Mouse (Mus musculus) limb, embryonic 15.5 days (tissue): ENCODE measurements around the gene Pno1. TPM values are rescaled to one million over a fixed set of nuclear protein-coding genes. Genes with fewer than 3 reads are reported as not detected.

ENCODE experiments used
- ATAC-seq: fragments of 200-750 bp; cut with Nextera tagmentation; 2 replicates; pipeline ENCODE4 v1.8.0; 2017; ENCODE audit warnings: low read depth, moderate TSS enrichment; ENCODE audit not compliant: insufficient number of reproducible peaks, low FRiP score, low TSS enrichment
- H3K27ac ChIP-seq: fragments of 300-500 bp; sonication (generic); 2 replicates; pipeline ENCODE4 v1.5.1; 2015; ENCODE audit warnings: moderate library complexity, mild to moderate bottlenecking, inconsistent platforms
- H3K27me3 ChIP-seq: fragments of 300-500 bp; sonication (generic); 2 replicates; pipeline ENCODE4 v1.6.1; 2015; ENCODE audit warnings: inconsistent platforms
- H3K36me3 ChIP-seq: fragments of 300-500 bp; sonication (generic); 2 replicates; pipeline ENCODE4 v1.6.1; 2015; ENCODE audit warnings: inconsistent platforms
- H3K4me1 ChIP-seq: fragments of 300-500 bp; sonication (generic); 2 replicates; pipeline ENCODE4 v1.6.1; 2015; ENCODE audit warnings: inconsistent platforms
- H3K4me2 ChIP-seq: fragments of 300-500 bp; sonication (generic); 2 replicates; pipeline ENCODE4 v1.6.1; 2015; ENCODE audit warnings: mild to moderate bottlenecking, inconsistent platforms
- H3K4me3 ChIP-seq: fragments of 300-500 bp; sonication (generic); 2 replicates; pipeline ENCODE4 v1.5.1; 2015; ENCODE audit warnings: mild to moderate bottlenecking, inconsistent platforms
- H3K9ac ChIP-seq: fragments of 300-500 bp; sonication (generic); 2 replicates; pipeline ENCODE4 v1.6.1; 2015; ENCODE audit warnings: inconsistent platforms
- H3K9me3 ChIP-seq: fragments of 300-500 bp; sonication (generic); 2 replicates; pipeline ENCODE4 v1.6.1; 2016; ENCODE audit warnings: inconsistent platforms
- WGBS: fragments of 180-500 bp; shearing (Covaris S2); methylation state at CpG from one replicate; pipeline ENCODE4 v1.1.7; 2015; 5-methylcytosine and 5-hydroxymethylcytosine counted together
- polyA plus RNA-seq: library from polyadenylated mRNA; unstranded; fragments of >200 nt; fragmentation: Nextera tagmentation; extraction: Ambion mirVana; gene quantifications from 2 replicates; pipeline ENCODE4 v1.2.1, GENCODE M21; 2015

Pno1 gene
- polyA plus RNA-seq, 1 experiment from 2014 or later: 62.3 TPM

DNA sequence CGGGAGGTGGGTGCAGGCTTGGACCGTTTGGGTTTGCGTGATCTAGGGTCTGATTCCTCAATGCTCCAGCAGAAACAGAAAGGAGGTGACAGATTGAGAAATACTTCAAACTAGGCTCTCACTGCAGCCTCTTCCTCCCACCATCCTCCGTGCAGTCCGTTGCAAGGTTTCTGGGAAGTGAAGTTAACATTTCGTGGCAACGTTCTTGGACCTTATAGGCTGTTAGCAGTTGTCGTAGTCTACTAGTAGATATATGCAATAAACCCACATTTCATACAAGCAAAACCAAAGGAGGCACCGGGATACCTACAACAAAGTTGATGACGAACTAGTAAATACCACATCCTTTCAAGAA is 750 bp upstream of the Pno1 start:
- peak overlapping the region; percentile 65 for H3K4me3 ChIP-seq

DNA sequence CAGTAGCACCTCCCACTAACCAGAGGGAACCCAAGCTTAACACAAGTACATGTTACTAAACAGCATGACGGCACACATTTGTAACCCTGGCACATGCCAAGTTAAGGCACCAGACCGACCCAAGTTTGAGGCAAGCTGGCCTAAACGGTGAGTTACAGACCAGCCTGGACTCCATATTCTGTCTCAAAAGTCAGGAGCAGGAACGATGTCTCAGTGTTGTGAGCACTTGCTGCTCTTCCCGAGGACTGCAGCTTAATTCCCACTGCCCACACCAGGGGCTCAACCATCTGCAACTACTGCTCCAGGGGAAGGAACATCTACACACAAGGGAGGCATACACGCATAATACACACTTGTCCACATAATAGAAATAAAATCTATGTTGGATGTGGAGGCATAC is 8.9 kb downstream of the Pno1 start:
- Histone ChIP-seq H3K27me3 (no peaks in the 10 kb centered on the region), H3K27ac (no peak overlapping the region), H3K9me3 (no peaks in the 10 kb centered on the region), H3K4me3 (no peak overlapping the region), H3K9ac (no peak overlapping the region), H3K36me3 (peaks cover 42% of the 10 kb centered on the region), H3K4me2 (no peak overlapping the region), H3K4me1 (no peaks in the 10 kb centered on the region)
- 87% methylated on average over 6 of the region's 6 CpGs for WGBS
- no peak for ATAC-seq

More for the DNA sequence above, 750 bp upstream of the Pno1 start:
- no peaks in the 10 kb centered on the region for H3K27me3 ChIP-seq
- H3K36me3 ChIP-seq: peaks cover 20% of the 10 kb centered on the region
- H3K4me1 ChIP-seq: peaks cover 14% of the 10 kb centered on the region
- WGBS: 1% methylated on average over 10 of the region's 10 CpGs
- peak; percentile 32; the same call in 1 of the 2 replicates for ATAC-seq
- H3K9ac ChIP-seq: peak overlapping the region; percentile 71
- peak overlapping the region; percentile 59 for H3K4me2 ChIP-seq
- peak overlapping the region; percentile 90 for H3K27ac ChIP-seq
- H3K9me3 ChIP-seq: no peaks in the 10 kb centered on the region

DNA sequence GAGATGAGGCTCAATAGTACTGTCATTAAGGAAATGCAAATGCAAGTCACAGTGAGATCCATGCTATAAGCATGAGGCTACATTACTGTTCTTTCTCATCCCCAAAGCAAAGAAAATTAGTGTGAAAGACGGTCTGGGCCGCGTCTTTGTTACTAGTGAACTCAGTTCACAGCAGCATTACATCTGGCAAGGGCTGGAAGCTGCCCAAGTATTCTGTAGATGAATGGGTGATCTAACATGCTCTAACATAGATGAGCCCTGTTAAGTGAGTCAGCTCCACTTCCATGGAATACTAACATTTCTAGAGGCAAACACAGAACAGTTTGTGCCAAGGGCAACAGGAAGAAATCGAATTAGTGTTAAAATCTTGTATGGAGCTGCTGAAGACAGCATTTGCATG is 10.4 kb downstream of the Pno1 start:
- no peak for ATAC-seq
- Histone ChIP-seq H3K27me3 (no peaks in the 10 kb centered on the region), H3K4me1 (no peaks in the 10 kb centered on the region), H3K9ac (no peak overlapping the region), H3K4me2 (no peak overlapping the region), H3K9me3 (no peaks in the 10 kb centered on the region), H3K27ac (no peak overlapping the region), H3K4me3 (no peak overlapping the region), H3K36me3 (peaks cover 53% of the 10 kb centered on the region)
- WGBS: 85% methylated on average over 4 of the region's 4 CpGs

DNA sequence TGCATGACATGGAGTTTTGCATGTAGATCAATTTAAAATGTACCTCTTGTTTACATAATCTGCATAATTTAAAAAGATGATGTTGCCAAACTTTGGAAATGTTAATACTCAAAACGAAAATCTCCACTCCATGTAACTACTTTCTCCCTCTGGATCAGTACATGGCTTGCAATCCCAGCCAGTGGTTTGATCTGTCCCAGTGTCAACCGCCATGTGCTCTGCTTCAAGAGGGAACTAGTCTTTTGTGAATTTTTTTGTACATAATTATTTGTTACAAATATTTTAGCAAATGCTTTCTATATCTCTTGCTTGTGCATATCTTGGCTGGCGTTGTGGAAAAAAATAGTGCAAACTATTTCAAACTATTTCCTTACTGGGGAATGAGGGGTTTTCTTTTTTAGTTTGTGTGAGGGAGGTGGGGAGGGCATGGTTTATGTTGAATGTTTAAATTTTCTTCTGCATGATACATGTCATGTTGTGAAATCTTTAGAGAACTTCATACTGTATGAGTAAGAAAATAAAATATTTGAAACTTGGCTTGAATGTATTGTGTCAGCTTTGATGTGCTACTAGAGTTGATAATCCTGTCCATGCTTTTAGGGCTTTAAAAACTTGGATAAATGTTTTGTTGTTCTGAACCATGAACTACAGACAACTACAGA is 11.4 kb downstream of the Pno1 start:
- Histone ChIP-seq H3K9me3 (no peaks in the 10 kb centered on the region), H3K4me2 (no peak overlapping the region), H3K4me1 (no peaks in the 10 kb centered on the region), H3K27ac (no peak overlapping the region), H3K4me3 (no peak overlapping the region), H3K27me3 (no peaks in the 10 kb centered on the region), H3K9ac (no peak overlapping the region), H3K36me3 (peaks cover 62% of the 10 kb centered on the region)
- WGBS: 94% methylated on average over 3 of the region's 3 CpGs
- no peak for ATAC-seq

DNA sequence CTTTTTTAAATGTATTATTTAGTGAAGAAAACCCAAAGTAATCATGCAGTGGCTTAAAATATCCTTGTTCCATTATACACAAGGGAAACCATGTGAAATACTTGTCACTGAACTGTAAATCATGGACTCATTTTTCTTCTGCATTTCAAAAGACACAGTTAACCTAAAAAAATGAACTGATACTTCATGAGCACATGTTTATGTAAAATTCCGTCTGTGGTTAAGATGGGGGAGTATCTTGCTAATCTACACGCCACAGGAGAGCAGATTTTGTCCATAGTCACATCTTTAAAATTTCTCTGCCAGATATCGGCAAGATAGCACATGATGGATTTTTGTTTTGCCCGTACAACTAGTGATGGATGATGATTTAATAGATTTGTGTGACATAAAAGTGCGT is 12.2 kb downstream of the Pno1 start:
- no peak overlapping the region for H3K4me3 ChIP-seq
- H3K9ac ChIP-seq: no peak overlapping the region
- WGBS: 88% methylated on average over 5 of the region's 5 CpGs
- H3K9me3 ChIP-seq: no peaks in the 10 kb centered on the region
- no peak for ATAC-seq
- H3K27ac ChIP-seq: no peak overlapping the region
- H3K36me3 ChIP-seq: peaks cover 67% of the 10 kb centered on the region
- no peaks in the 10 kb centered on the region for H3K4me1 ChIP-seq
- no peaks in the 10 kb centered on the region for H3K27me3 ChIP-seq
- H3K4me2 ChIP-seq: no peak overlapping the region

DNA sequence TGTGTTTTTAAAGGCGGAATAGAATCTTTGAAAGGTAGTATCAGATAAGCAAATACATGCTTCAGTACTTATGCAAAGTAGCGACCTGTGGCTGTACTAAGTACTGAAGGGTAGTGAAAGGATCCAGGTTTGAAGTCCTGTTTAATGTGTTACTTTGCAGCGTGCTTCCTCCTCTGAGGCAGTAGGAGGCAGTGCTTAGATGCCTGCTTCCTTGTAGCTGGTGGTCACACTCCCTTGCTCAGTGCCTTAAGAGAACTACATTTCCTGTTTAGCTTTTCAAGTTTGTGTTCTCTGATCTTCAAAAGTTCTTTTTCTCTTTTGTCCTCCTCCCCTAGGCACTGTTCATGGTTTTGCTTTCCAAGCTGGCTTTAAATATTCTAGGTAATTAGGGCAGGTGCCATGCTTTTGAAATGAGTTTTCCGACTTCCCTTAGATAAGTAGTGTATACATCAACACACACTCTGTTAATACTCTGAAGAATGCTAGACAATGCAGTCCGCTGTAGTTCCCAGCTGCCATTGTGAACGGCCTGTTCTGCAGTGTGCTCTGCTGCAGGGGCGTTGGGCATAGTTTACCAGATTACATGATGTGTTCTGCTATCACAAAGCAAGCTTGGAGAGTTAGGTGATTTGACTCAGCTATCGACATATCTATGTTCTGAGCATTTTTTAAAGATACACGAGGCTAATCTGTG is 19.1 kb downstream of the Pno1 start:
- ATAC-seq: no peak
- no peaks in the 10 kb centered on the region for H3K9me3 ChIP-seq
- no peaks in the 10 kb centered on the region for H3K4me1 ChIP-seq
- H3K4me2 ChIP-seq: no peak overlapping the region
- no peak overlapping the region for H3K27ac ChIP-seq
- H3K9ac ChIP-seq: no peak overlapping the region
- H3K27me3 ChIP-seq: no peaks in the 10 kb centered on the region
- H3K4me3 ChIP-seq: no peak overlapping the region
- peaks cover 34% of the 10 kb centered on the region for H3K36me3 ChIP-seq
- WGBS: 84% methylated on average over 9 of the region's 9 CpGs

DNA sequence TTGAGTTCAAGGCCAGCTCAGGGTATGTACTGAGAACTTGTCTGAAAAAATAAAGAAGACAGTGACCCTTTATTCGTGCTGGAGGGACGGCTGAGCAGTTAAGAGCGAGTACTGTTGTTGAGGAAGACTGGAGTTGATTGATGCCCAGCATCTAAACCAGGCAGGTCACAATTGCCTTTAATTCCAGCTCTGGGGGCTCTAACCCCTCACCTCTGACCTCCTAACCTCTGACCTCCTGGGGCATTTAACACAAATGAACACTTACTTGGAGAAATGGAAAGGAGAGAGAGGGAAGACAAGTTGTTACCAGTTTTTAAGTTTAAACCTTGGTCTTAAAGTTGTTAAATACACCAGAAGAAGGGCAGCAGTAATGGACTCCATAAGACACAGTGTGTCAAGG is 22.6 kb downstream of the Pno1 start:
- no peak overlapping the region for H3K27ac ChIP-seq
- WGBS: 61% methylated on average over 3 of the region's 3 CpGs

DNA sequence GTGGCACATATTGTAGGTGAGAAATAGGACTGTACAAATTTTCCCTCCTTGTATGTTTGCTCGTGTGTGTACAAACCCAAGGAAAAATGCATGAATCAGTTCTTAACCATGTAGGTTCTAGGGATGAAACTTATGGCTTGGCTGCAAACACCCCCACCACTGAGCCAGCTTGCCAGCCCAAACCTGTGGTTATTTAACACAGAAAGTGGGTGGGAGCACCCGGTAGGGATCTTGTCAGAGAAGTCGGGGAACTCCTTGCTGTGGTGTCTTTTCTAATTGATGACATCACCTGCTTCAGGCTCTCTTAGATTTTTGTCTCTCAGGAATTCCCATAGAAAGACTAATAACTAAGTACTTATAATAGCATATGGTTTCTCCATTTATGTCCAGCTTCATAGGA is 23.7 kb downstream of the Pno1 start:
- Histone ChIP-seq H3K36me3 (peaks cover 5% of the 10 kb centered on the region), H3K9ac (no peak overlapping the region), H3K4me1 (no peaks in the 10 kb centered on the region), H3K4me2 (no peak overlapping the region), H3K9me3 (no peaks in the 10 kb centered on the region), H3K27me3 (no peaks in the 10 kb centered on the region), H3K4me3 (no peak overlapping the region), H3K27ac (no peak overlapping the region)
- WGBS: 76% methylated on average over 3 of the region's 3 CpGs
- no peak for ATAC-seq

More for the DNA sequence above, 22.6 kb downstream of the Pno1 start:
- no peak overlapping the region for H3K4me2 ChIP-seq
- H3K9ac ChIP-seq: no peak overlapping the region
- H3K27me3 ChIP-seq: no peaks in the 10 kb centered on the region
- ATAC-seq: no peak
- peaks cover 2% of the 10 kb centered on the region; the same call in 1 of the 2 replicates for H3K36me3 ChIP-seq
- H3K4me3 ChIP-seq: no peak overlapping the region
- no peaks in the 10 kb centered on the region for H3K4me1 ChIP-seq
- no peaks in the 10 kb centered on the region for H3K9me3 ChIP-seq

DNA sequence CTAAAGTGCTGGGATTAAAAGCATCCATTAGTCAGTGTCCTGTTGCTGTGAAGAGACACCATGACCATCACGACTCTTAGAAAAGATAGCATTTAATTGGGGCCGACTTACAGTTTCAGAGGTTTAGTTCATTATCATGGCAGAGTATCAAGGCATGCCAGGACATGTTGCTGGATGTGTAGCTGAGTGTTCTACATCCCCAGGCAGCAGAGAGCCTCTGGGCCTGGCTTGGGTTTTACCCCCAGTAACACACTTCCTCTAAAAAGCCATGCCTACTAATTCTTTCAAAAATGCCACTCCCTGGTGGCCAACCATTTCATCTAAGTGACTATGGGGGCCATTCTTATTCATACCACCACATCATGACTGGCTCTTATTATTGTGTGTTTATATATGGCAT is 28.2 kb downstream of the Pno1 start:
- 87% methylated on average over 2 of the region's 2 CpGs for WGBS
- H3K4me3 ChIP-seq: no peak overlapping the region

DNA sequence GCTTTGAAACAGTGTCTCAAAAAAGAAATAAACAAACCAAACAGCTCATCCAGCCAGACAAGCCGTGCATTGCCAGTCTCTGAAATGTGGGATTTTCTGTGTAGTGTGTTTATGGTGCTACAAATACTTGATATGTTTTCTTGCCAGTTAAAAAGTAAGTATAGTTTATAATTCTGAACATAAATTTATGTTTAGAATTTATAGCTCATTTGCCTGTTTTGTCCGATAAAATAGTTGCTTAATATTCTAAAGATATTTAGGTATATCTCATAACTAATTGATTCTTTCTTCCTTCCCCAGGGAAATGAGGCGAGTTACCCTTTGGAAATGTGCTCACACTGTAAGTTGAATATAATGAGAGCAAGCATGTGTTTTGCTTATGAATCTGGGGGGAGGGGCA is 29.6 kb downstream of the Pno1 start, which contains the start of gene Wdr92:
TSS of gene Wdr92 (plus strand) at position 301 of the 400 bp plus-strand sequence.
- H3K4me3 ChIP-seq: no peak within 1 kb of the TSS
- no peaks in the 10 kb centered on the region for H3K27me3 ChIP-seq
- 79% methylated on average over 3 of the region's 3 CpGs for WGBS
- no peak within 1 kb of the TSS for H3K27ac ChIP-seq
- peaks cover 6% of the 10 kb centered on the region for H3K36me3 ChIP-seq
- H3K9me3 ChIP-seq: no peaks in the 10 kb centered on the region
- no peak for ATAC-seq
- H3K4me1 ChIP-seq: no peaks in the 10 kb centered on the region
- no peak within 1 kb of the TSS for H3K9ac ChIP-seq
- H3K4me2 ChIP-seq: no peak within 1 kb of the TSS

More for the DNA sequence above, 28.2 kb downstream of the Pno1 start:
- Histone ChIP-seq H3K4me2 (no peak overlapping the region), H3K27ac (no peak overlapping the region), H3K27me3 (no peaks in the 10 kb centered on the region), H3K9me3 (no peaks in the 10 kb centered on the region), H3K36me3 (peaks cover 6% of the 10 kb centered on the region), H3K9ac (no peak overlapping the region), H3K4me1 (no peaks in the 10 kb centered on the region)
- ATAC-seq: no peak

DNA sequence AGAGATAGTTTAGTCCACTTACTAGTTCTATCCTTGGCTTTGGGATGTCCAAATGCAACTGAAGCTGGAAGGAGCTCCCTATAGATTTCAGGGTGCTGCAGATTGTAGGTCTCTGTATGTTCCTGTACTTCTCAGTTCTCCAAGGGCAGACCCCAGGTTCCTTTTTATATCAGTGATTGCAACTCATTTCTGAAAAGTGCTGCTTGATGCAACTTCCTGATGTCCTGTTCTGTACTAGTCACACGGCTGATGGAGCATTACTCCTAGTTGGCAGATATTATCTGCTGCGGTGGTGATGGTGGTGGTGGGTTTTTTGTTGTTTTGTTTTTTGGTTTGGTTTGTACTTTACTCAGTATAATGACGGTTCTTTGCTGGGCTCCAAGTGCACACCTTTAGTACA is 30.6 kb downstream of the Pno1 start:
- Histone ChIP-seq H3K4me1 (no peaks in the 10 kb centered on the region), H3K27me3 (no peaks in the 10 kb centered on the region), H3K9ac (no peak overlapping the region), H3K27ac (no peak overlapping the region), H3K4me3 (no peak overlapping the region), H3K4me2 (no peak overlapping the region), H3K9me3 (no peaks in the 10 kb centered on the region), H3K36me3 (peaks cover 6% of the 10 kb centered on the region)
- 87% methylated on average over 3 of the region's 3 CpGs for WGBS
- ATAC-seq: no peak

DNA sequence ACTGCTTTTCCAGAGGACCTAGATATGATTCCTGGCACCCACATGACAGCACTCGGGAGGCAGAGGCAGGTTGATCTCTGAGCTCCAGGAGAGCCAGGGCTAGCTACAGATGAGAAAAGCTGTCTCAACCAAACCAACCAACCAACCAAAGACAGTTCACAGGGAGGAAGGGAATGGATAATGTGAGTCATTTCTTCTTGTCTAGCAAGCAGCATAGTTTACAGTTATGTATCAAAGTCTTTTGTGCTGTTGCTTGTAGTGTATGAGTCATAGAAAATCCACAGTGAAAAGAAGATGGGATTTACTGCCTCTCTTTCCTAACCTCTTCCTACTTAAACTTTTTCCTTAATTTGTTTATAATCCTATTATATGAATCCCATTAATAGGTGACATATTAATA is 34.7 kb downstream of the Pno1 start:
- Histone ChIP-seq H3K9me3 (no peaks in the 10 kb centered on the region), H3K36me3 (peaks cover 5% of the 10 kb centered on the region; the same call in 1 of the 2 replicates), H3K4me2 (no peak overlapping the region), H3K27me3 (no peaks in the 10 kb centered on the region), H3K4me1 (no peaks in the 10 kb centered on the region), H3K27ac (no peak overlapping the region), H3K9ac (no peak overlapping the region), H3K4me3 (no peak overlapping the region)
- 89% methylated on average over 1 of the region's 1 CpGs for WGBS
- no peak for ATAC-seq
